Mouse (Mus musculus) megakaryocyte, embryonic 14.5 days (primary cell): ENCODE results near the gene Nrcam. TPM values are rescaled to one million over a fixed set of nuclear protein-coding genes. Genes with fewer than 3 reads are reported as not detected.
"Not testable (repeated sequence)": the region's sequence is repeated elsewhere in the genome, so short reads cannot be mapped to it uniquely, and the experiment has no call there.

Experiments
- H3K27me3 ChIP-seq: replicated peaks from 2 replicates; pipeline ENCODE3; 2012; ENCODE audit warnings: inconsistent platforms
- H3K36me3 ChIP-seq: replicated peaks from 2 replicates; pipeline ENCODE3; 2012; ENCODE audit warnings: low read length, inconsistent platforms, mixed read lengths
- H3K4me1 ChIP-seq: 2 replicates; pipeline ENCODE4 v1.6.1; 2012; ENCODE audit warnings: inconsistent platforms
- H3K4me3 ChIP-seq: replicated peaks from 2 replicates; pipeline ENCODE3; 2012; ENCODE audit warnings: moderate library complexity, mild to moderate bottlenecking, inconsistent platforms
- H3K9me3 ChIP-seq: 2 replicates; pipeline ENCODE4 v1.6.1; 2012; ENCODE audit warnings: inconsistent platforms
- FLI1 ChIP-seq: IDR thresholded peaks from 2 replicates; pipeline ENCODE4 v1.6.1; 2012; ENCODE audit warnings: low read length, inconsistent platforms, mixed read lengths
- GATA1 ChIP-seq: IDR thresholded peaks from 3 replicates; pipeline ENCODE4 v1.6.1; 2012; ENCODE audit warnings: mixed read lengths, low read length, inconsistent platforms, borderline replicate concordance
- polyA plus RNA-seq: library from polyadenylated mRNA; stranded (reverse); fragments of >175 nt; gene quantifications from 2 replicates; pipeline ENCODE4 v1.2.3, GENCODE M21; 2012; ENCODE audit warnings: low replicate concordance; ENCODE audit not compliant: insufficient read depth

Gene Nrcam
- polyA plus RNA-seq, result 0.31 and 1.2 TPM in 2 replicates

- TF ChIP-seq GATA1, result no peak
- no peak for TF ChIP-seq FLI1
- peaks cover 24% of the 10 kb centered on the region for H3K4me1 ChIP-seq
- H3K9me3 ChIP-seq, result no peaks in the 10 kb centered on the region
- peaks cover 48% of the 10 kb centered on the region for H3K27me3 ChIP-seq
- H3K36me3 ChIP-seq, result no peaks in the 10 kb centered on the region
- peak within 1 kb of the TSS; percentile 93 for H3K4me3 ChIP-seq
Observed at GRCm38 (mm10) chr12:44328381-44329315, at the start of gene Nrcam. Gene Nrcam (plus strand): TSS chr12:44328885.

GRCm38 (mm10) chr12:44280147-44280546, 48.5 kb upstream of the Nrcam start:
- H3K9me3 ChIP-seq, H3K27me3 ChIP-seq, H3K4me1 ChIP-seq, H3K4me3 ChIP-seq: not testable (repeated sequence)
- H3K36me3 ChIP-seq, result peaks cover 38% of the 10 kb centered on the region

GRCm38 (mm10) chr12:44281534-44281933, 47.2 kb upstream of the Nrcam start:
- no peak overlapping the region for H3K4me3 ChIP-seq
- H3K9me3 ChIP-seq, result no peaks in the 10 kb centered on the region
- no peak for TF ChIP-seq GATA1
- TF ChIP-seq FLI1, result no peak
- H3K27me3 ChIP-seq, result no peaks in the 10 kb centered on the region
- H3K36me3 ChIP-seq, result peaks cover 39% of the 10 kb centered on the region
- peaks cover 9% of the 10 kb centered on the region for H3K4me1 ChIP-seq

GRCm38 (mm10) chr12:44283378-44283777, 45.3 kb upstream of the Nrcam start:
- Histone ChIP-seq H3K4me3 (peak overlapping the region; percentile 69), H3K27me3 (no peaks in the 10 kb centered on the region), H3K9me3 (no peaks in the 10 kb centered on the region), H3K36me3 (peaks cover 53% of the 10 kb centered on the region), H3K4me1 (peaks cover 6% of the 10 kb centered on the region)
- TF ChIP-seq FLI1, result no peak

GRCm38 (mm10) chr12:44286992-44287391, 41.7 kb upstream of the Nrcam start:
- H3K36me3 ChIP-seq, result peaks cover 79% of the 10 kb centered on the region
- H3K27me3 ChIP-seq, result no peaks in the 10 kb centered on the region
- H3K4me1 ChIP-seq, result peaks cover 6% of the 10 kb centered on the region; the same call in 1 of the 2 replicates
- no peaks in the 10 kb centered on the region for H3K9me3 ChIP-seq
- H3K4me3 ChIP-seq, result no peak overlapping the region
- TF ChIP-seq GATA1 (no peak), FLI1 (no peak)

GRCm38 (mm10) chr12:44292281-44292680, 36.4 kb upstream of the Nrcam start:
- Histone ChIP-seq H3K4me1 (no peaks in the 10 kb centered on the region), H3K27me3 (no peaks in the 10 kb centered on the region), H3K4me3 (no peak overlapping the region), H3K36me3 (peaks cover 59% of the 10 kb centered on the region), H3K9me3 (no peaks in the 10 kb centered on the region)
- TF ChIP-seq FLI1, result no peak
- no peak for TF ChIP-seq GATA1

- TF ChIP-seq GATA1, result no peak
- TF ChIP-seq FLI1, result no peak
Observed at GRCm38 (mm10) chr12:44300793-44301192, 27.9 kb upstream of the Nrcam start.

GRCm38 (mm10) chr12:44304012-44304411, 24.7 kb upstream of the Nrcam start:
- Histone ChIP-seq H3K36me3 (peaks cover 81% of the 10 kb centered on the region), H3K9me3 (no peaks in the 10 kb centered on the region), H3K4me3 (no peak overlapping the region), H3K4me1 (peaks cover 9% of the 10 kb centered on the region), H3K27me3 (no peaks in the 10 kb centered on the region)
- TF ChIP-seq FLI1 (no peak), GATA1 (no peak)

More at GRCm38 (mm10) chr12:44300793-44301192, 27.9 kb upstream of the Nrcam start:
- peaks cover 6% of the 10 kb centered on the region for H3K4me1 ChIP-seq
- no peaks in the 10 kb centered on the region for H3K9me3 ChIP-seq
- H3K4me3 ChIP-seq, result no peak overlapping the region
- H3K36me3 ChIP-seq, result peaks cover 75% of the 10 kb centered on the region
- H3K27me3 ChIP-seq, result no peaks in the 10 kb centered on the region

GRCm38 (mm10) chr12:44304869-44305268, 23.8 kb upstream of the Nrcam start:
- H3K36me3 ChIP-seq, result peaks cover 86% of the 10 kb centered on the region
- no peak overlapping the region for H3K4me3 ChIP-seq
- TF ChIP-seq FLI1 (no peak), GATA1 (no peak)
- H3K4me1 ChIP-seq, result peaks cover 9% of the 10 kb centered on the region
- no peaks in the 10 kb centered on the region for H3K27me3 ChIP-seq
- no peaks in the 10 kb centered on the region for H3K9me3 ChIP-seq

- Histone ChIP-seq H3K36me3 (peaks cover 91% of the 10 kb centered on the region), H3K4me3 (no peak overlapping the region), H3K9me3 (no peaks in the 10 kb centered on the region), H3K27me3 (no peaks in the 10 kb centered on the region), H3K4me1 (peaks cover 5% of the 10 kb centered on the region)
- TF ChIP-seq GATA1 (no peak), FLI1 (no peak)
Observed at GRCm38 (mm10) chr12:44308221-44308620, 20.5 kb upstream of the Nrcam start.

GRCm38 (mm10) chr12:44315212-44315611, 13.5 kb upstream of the Nrcam start:
- peaks cover 75% of the 10 kb centered on the region for H3K36me3 ChIP-seq
- H3K4me3 ChIP-seq, result no peak overlapping the region
- H3K4me1 ChIP-seq, result peaks cover 9% of the 10 kb centered on the region
- no peaks in the 10 kb centered on the region for H3K9me3 ChIP-seq
- TF ChIP-seq FLI1 (no peak), GATA1 (no peak)
- H3K27me3 ChIP-seq, result no peaks in the 10 kb centered on the region
